Mouse (Mus musculus): ENCODE data around the gene Hist1h2bk. TPM values are rescaled to one million over a fixed set of nuclear protein-coding genes. Genes with fewer than 3 reads are reported as not detected.
"Not testable (repeated sequence)": the region's sequence is repeated elsewhere in the genome, so short reads cannot be mapped to it uniquely, and the experiment has no call there.

Hist1h2bk gene
- polyA plus RNA-seq (2021): 15.2 TPM

DNA sequence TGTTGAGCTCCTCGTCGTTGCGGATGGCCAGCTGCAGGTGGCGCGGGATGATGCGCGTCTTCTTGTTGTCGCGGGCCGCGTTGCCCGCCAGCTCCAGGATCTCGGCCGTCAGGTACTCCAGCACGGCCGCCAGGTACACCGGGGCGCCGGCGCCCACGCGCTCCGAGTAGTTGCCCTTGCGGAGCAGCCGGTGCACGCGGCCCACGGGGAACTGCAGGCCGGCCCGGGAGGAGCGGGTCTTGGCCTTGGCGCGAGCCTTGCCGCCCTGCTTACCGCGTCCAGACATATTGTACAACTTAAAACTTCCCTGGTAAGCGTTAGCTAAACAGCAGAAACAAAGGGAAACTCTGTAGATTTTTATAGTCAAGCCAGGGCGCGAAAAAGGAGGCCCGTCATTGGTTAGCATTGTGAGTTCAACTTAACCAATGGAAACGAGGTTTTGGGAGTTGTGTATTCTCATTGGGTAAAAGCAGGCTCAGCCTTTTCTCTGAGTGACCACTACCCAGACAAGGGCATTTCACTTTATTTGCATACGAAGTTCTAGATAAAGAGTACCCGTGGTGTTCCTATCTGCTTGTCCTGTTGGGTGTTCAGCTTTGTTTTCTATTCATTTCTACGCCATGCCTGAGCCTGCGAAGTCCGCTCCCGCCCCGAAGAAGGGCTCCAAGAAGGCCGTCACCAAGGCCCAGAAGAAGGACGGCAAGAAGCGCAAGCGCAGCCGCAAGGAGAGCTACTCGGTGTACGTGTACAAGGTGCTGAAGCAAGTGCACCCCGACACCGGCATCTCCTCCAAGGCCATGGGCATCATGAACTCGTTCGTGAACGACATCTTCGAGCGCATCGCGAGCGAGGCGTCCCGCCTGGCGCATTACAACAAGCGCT lies at the start of gene Hist1h2bk, which contains the start of gene Hist1h2ah:
Hist1h2bk (plus strand) TSS at position 604 of the 882 bp plus-strand sequence.
Hist1h2ah (minus strand) TSS at position 302 of the 882 bp plus-strand sequence.
- H3K27me3 ChIP-seq, POLR2A ChIA-PET: not testable (repeated sequence)
- CTCF ChIA-PET: interaction anchor here (0.9 to 1.4 kb wide), 2 partner anchors 8 to 1366 kb away, joined by 3 to 4 read pairs; no protein-coding TSS in a partner anchor
- in situ Hi-C loops (cut with MboI; ENCODE audit: low pct_unique_long_range_greater_than_20kb): loop anchor here (10.0 to 25.0 kb wide), 5 partner anchors 301 to 1709 kb away; partner anchors contain the start of genes Hist1h1t, Hist1h2bb, Hist1h3c and Hist1h4c
- DNase-seq (ENCODE audit: low read depth, low spot score) (peak; percentile 89), ATAC-seq (peak; percentile 98)

- ChIA-PET POLR2A (no interaction called here), CTCF (interaction anchor here (0.7 to 1.8 kb wide), 3 partner anchors 10 to 18 kb away, joined by 3 to 6 read pairs (median 3); no protein-coding TSS in a partner anchor)
- ATAC-seq (no peak), DNase-seq (ENCODE audit: low read depth, low spot score) (no peak)
- in situ Hi-C loops (cut with MboI; ENCODE audit: low pct_unique_long_range_greater_than_20kb): no loop called here
- TF ChIP-seq CTCF (IDR thresholded peaks at IDR 0.05): no peak
- no peaks in the 10 kb centered on the region for H3K27me3 ChIP-seq
These were observed 43.1 kb upstream of the Hist1h2bk start for GRCm38 (mm10) chr13:21992550-21992949.

DNA sequence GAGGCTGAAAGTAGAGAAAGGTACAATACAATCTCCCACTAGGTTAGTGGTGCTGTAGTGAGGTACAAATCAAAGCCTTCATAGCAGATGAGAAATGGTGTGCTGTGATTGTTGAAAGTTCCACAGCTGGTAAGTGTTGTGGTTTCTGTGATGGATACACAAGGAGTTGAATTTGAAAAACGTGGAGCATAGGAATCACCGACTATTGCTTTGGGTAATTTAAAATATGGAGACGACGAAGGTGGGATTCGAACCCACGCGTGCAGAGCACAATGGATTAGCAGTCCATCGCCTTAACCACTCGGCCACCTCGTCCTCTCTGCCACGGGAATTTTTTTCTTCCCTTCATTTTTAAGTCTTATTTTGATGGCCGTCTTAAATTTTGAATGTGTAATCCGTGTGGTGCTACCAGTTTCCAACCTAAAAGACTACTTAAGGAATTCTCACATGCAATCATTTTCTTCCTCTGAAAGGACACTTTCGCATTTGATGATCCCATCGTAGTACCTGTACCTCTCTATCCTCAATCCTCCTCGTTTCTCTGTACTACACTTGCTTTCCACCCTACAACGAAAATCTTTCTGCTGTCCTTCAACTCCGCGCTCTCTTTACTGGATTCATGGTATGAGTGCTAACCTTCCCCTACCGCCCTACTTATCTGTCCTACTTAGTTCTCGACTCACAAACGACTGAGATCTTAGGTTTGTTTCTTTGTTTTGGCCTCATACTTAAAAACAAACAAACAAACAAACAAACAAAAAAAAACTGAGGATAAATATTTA lies 41.5 kb upstream of the Hist1h2bk start:
- TF ChIP-seq CTCF (IDR thresholded peaks at IDR 0.05): no peak

GRCm38 (mm10) chr13:21994896-21995295 lies 40.8 kb upstream of the Hist1h2bk start:
- ChIA-PET CTCF (interaction anchor here (1.3 kb wide), 1 partner anchor 34 kb away, joined by 3 read pairs; no protein-coding TSS in a partner anchor), POLR2A (no interaction called here)
- no peak for TF ChIP-seq CTCF (IDR thresholded peaks at IDR 0.05)
- DNase-seq (ENCODE audit: low read depth, low spot score) (no peak), ATAC-seq (no peak)
- no peaks in the 10 kb centered on the region for H3K27me3 ChIP-seq
- in situ Hi-C loops (cut with MboI; ENCODE audit: low pct_unique_long_range_greater_than_20kb): no loop called here

More for the DNA sequence above, 41.5 kb upstream of the Hist1h2bk start:
- ChIA-PET POLR2A (no interaction called here), CTCF (no interaction called here)
- in situ Hi-C loops (cut with MboI; ENCODE audit: low pct_unique_long_range_greater_than_20kb): no loop called here
- no peaks in the 10 kb centered on the region for H3K27me3 ChIP-seq
- no peak for DNase-seq (ENCODE audit: low read depth, low spot score)
- no peak for ATAC-seq

GRCm38 (mm10) chr13:21995331-21995914 lies 40.2 kb upstream of the Hist1h2bk start:
- ATAC-seq: no peak
- no peak for DNase-seq (ENCODE audit: low read depth, low spot score)
- CTCF ChIA-PET: interaction anchor here (1.3 kb wide), 1 partner anchor 33 kb away, joined by 3 read pairs; no protein-coding TSS in a partner anchor
- in situ Hi-C loops (cut with MboI; ENCODE audit: low pct_unique_long_range_greater_than_20kb): no loop called here
- POLR2A ChIA-PET: no interaction called here
- H3K27me3 ChIP-seq: no peaks in the 10 kb centered on the region
- TF ChIP-seq CTCF (IDR thresholded peaks at IDR 0.05): no peak

GRCm38 (mm10) chr13:21996101-21996839 lies 39.4 kb upstream of the Hist1h2bk start:
- POLR2A ChIA-PET: no interaction called here
- no peak for DNase-seq (ENCODE audit: low read depth, low spot score)
- ATAC-seq: no peak
- in situ Hi-C loops (cut with MboI; ENCODE audit: low pct_unique_long_range_greater_than_20kb): no loop called here
- no peaks in the 10 kb centered on the region for H3K27me3 ChIP-seq
- CTCF ChIA-PET: interaction anchor here (1.3 kb wide), 1 partner anchor 32 kb away, joined by 3 read pairs; no protein-coding TSS in a partner anchor
- no peak for TF ChIP-seq CTCF (IDR thresholded peaks at IDR 0.05)

- in situ Hi-C loops (cut with MboI; ENCODE audit: low pct_unique_long_range_greater_than_20kb): no loop called here
- CTCF ChIA-PET: no interaction called here
- no peak for TF ChIP-seq CTCF (IDR thresholded peaks at IDR 0.05)
- DNase-seq (ENCODE audit: low read depth, low spot score): no peak
- POLR2A ChIA-PET: no interaction called here
- no peaks in the 10 kb centered on the region for H3K27me3 ChIP-seq
- no peak for ATAC-seq
These were observed 38.9 kb upstream of the Hist1h2bk start for GRCm38 (mm10) chr13:21996840-21997185.

GRCm38 (mm10) chr13:21997201-21997820 lies 38.4 kb upstream of the Hist1h2bk start:
- no peak for TF ChIP-seq CTCF (IDR thresholded peaks at IDR 0.05)
- in situ Hi-C loops (cut with MboI; ENCODE audit: low pct_unique_long_range_greater_than_20kb): no loop called here
- ChIA-PET CTCF (no interaction called here), POLR2A (interaction anchor here (0.5 kb wide), 1 partner anchor 1358 kb away, joined by 4 read pairs; no protein-coding TSS in a partner anchor)
- H3K27me3 ChIP-seq: no peaks in the 10 kb centered on the region
- DNase-seq (ENCODE audit: low read depth, low spot score) (no peak), ATAC-seq (no peak)

- ChIA-PET CTCF (no interaction called here), POLR2A (interaction anchor here (0.5 kb wide), 1 partner anchor 1358 kb away, joined by 4 read pairs; no protein-coding TSS in a partner anchor)
- no peak for DNase-seq (ENCODE audit: low read depth, low spot score)
- no peak for TF ChIP-seq CTCF (IDR thresholded peaks at IDR 0.05)
- no peaks in the 10 kb centered on the region for H3K27me3 ChIP-seq
- in situ Hi-C loops (cut with MboI; ENCODE audit: low pct_unique_long_range_greater_than_20kb): no loop called here
- ATAC-seq: no peak
These were observed 37.8 kb upstream of the Hist1h2bk start for GRCm38 (mm10) chr13:21997821-21998220.

Data from Patski (cell line).